Mouse (Mus musculus): ENCODE measurements around the gene Polg2. TPM values are rescaled to one million over a fixed set of nuclear protein-coding genes. Genes with fewer than 3 reads are reported as not detected.

Polg2 gene
- polyA plus RNA-seq, 1 experiment from 2014 or later: 11.4 TPM

DNA sequence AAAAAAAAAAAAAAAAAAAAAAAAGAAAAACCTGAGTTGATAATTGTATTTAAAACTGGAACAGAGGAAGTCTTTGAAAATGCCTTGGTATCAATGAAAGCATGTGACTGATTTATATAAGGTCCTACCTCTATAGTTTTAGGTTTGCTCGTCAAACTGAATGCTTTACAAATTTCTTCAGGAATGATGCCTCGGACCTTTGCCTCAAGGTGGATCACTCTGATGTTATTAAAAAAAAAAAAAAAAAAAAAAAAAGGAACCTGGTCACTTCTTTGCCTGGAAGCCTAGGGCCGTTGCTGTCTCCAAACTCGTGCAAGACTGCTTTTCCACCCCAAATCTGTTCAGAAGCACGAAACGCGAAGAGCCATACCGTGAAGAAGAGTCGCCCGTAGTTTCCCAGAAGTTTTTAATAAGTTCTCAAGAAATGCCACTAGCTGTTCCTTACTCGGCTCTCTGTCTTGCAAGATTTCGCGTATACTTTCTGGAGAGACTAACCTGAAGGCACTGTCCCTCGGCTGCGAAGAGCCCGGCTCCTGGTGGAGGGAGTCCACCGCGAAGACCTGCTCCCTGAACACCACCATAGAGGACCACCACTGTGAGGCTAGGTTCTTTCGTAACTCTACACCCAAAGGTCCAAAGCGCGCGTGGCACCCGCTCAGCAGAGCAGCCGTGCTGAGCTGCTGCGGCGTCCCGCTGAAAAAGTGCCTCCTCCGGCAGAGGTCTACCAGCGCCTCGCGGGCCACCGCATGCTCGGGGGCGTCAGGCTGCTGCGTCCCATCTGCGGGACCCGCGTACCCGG, 549 bp downstream of the Polg2 start:
- Histone ChIP-seq H3K4me3 (ENCODE audit: low read depth, low read length) (peak overlapping the region; percentile 83), H3K27me3 (ENCODE audit: control insufficient read depth, insufficient read depth, low read length) (no peaks in the 10 kb centered on the region), H3K36me3 (ENCODE audit: control insufficient read depth, insufficient read depth, low read length) (peaks cover 21% of the 10 kb centered on the region), H3K4me1 (ENCODE audit: control insufficient read depth, insufficient read depth, low read length) (no peaks in the 10 kb centered on the region), H3K9me3 (ENCODE audit: control insufficient read depth, low read length) (no peaks in the 10 kb centered on the region), H3K27ac (replicated peaks; ENCODE audit: low read depth, low read length) (peak overlapping the region; percentile 87), H3K9ac (ENCODE audit: low read length) (peak overlapping the region; percentile 88), H3K4me2 (ENCODE audit: low read depth, severe bottlenecking) (peak overlapping the region; percentile 78)
- peak; percentile 78 for ATAC-seq (ENCODE audit: insufficient number of reproducible peaks, low FRiP score, low TSS enrichment, low read depth)
- DNase-seq (ENCODE audit: low spot score): no peak
- WGBS: 2% methylated on average over 39 of the region's 39 CpGs

DNA sequence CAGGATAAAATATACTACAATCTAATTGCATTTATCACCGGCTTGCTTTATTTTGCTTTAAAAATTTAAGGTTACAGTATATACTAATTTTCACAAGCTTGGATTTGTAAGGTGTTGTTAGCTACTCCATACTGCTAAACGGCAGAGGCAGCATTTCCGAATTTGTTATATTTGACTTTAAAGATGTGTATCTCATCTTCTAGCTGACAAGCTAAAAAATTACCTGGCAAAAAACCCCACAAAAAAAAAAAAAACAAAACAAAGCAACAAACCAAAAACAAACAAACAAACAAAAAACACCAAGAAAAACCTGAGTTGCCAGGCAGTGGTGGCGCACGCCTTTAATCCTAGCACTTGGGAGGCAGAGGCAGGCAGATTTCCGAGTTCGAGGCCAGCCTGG, 1.2 kb downstream of the Polg2 start:
- no peak overlapping the region for H3K27ac ChIP-seq (replicated peaks; ENCODE audit: low read depth, low read length)
- H3K9me3 ChIP-seq (ENCODE audit: control insufficient read depth, low read length): no peaks in the 10 kb centered on the region
- 90% methylated on average over 7 of the region's 7 CpGs for WGBS
- DNase-seq (ENCODE audit: low spot score): no peak
- no peaks in the 10 kb centered on the region for H3K4me1 ChIP-seq (ENCODE audit: control insufficient read depth, insufficient read depth, low read length)
- H3K36me3 ChIP-seq (ENCODE audit: control insufficient read depth, insufficient read depth, low read length): peaks cover 15% of the 10 kb centered on the region
- no peak overlapping the region for H3K4me3 ChIP-seq (ENCODE audit: low read depth, low read length)
- no peaks in the 10 kb centered on the region for H3K27me3 ChIP-seq (ENCODE audit: control insufficient read depth, insufficient read depth, low read length)
- no peak for ATAC-seq (ENCODE audit: insufficient number of reproducible peaks, low FRiP score, low TSS enrichment, low read depth)
- H3K4me2 ChIP-seq (ENCODE audit: low read depth, severe bottlenecking): no peak overlapping the region
- no peak overlapping the region for H3K9ac ChIP-seq (ENCODE audit: low read length)

- Histone ChIP-seq H3K27me3 (ENCODE audit: control insufficient read depth, insufficient read depth, low read length) (no peaks in the 10 kb centered on the region), H3K4me2 (ENCODE audit: low read depth, severe bottlenecking) (no peak overlapping the region), H3K9me3 (ENCODE audit: control insufficient read depth, low read length) (no peaks in the 10 kb centered on the region), H3K27ac (replicated peaks; ENCODE audit: low read depth, low read length) (no peak overlapping the region), H3K4me3 (ENCODE audit: low read depth, low read length) (no peak overlapping the region), H3K4me1 (ENCODE audit: control insufficient read depth, insufficient read depth, low read length) (no peaks in the 10 kb centered on the region), H3K9ac (ENCODE audit: low read length) (no peak overlapping the region), H3K36me3 (ENCODE audit: control insufficient read depth, insufficient read depth, low read length) (peaks cover 11% of the 10 kb centered on the region)
- WGBS: 86% methylated on average over 3 of the region's 3 CpGs
- ATAC-seq (ENCODE audit: insufficient number of reproducible peaks, low FRiP score, low TSS enrichment, low read depth) (no peak), DNase-seq (ENCODE audit: low spot score) (no peak)
Measured at GRCm38 (mm10) chr11:106777395-106777794, 1.9 kb downstream of the Polg2 start.

DNA sequence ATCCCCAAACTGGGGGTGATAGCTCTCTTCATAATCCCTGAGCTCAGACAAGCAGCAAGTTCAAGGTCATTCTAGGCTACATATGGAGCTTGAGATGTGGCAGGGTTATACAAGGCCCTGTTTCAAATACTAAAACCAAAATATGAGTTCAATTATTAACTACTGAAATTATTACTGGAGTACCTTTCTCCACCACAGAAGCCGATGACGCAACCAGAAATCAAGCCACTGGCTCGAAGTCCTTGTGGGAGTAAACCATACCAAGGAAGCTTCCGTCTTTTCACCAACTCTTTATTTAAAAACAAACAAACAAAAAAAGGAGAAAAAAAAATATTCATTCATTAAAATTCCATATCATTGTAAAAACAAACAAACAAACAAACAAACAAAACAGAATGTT, 2.4 kb downstream of the Polg2 start:
- H3K9me3 ChIP-seq (ENCODE audit: control insufficient read depth, low read length): no peaks in the 10 kb centered on the region
- no peaks in the 10 kb centered on the region for H3K27me3 ChIP-seq (ENCODE audit: control insufficient read depth, insufficient read depth, low read length)
- no peak overlapping the region for H3K27ac ChIP-seq (replicated peaks; ENCODE audit: low read depth, low read length)
- no peak overlapping the region for H3K4me3 ChIP-seq (ENCODE audit: low read depth, low read length)
- ATAC-seq (ENCODE audit: insufficient number of reproducible peaks, low FRiP score, low TSS enrichment, low read depth) (no peak), DNase-seq (ENCODE audit: low spot score) (no peak)
- peaks cover 14% of the 10 kb centered on the region for H3K36me3 ChIP-seq (ENCODE audit: control insufficient read depth, insufficient read depth, low read length)
- 94% methylated on average over 4 of the region's 4 CpGs for WGBS
- H3K9ac ChIP-seq (ENCODE audit: low read length): no peak overlapping the region
- H3K4me1 ChIP-seq (ENCODE audit: control insufficient read depth, insufficient read depth, low read length): no peaks in the 10 kb centered on the region
- H3K4me2 ChIP-seq (ENCODE audit: low read depth, severe bottlenecking): no peak overlapping the region

DNA sequence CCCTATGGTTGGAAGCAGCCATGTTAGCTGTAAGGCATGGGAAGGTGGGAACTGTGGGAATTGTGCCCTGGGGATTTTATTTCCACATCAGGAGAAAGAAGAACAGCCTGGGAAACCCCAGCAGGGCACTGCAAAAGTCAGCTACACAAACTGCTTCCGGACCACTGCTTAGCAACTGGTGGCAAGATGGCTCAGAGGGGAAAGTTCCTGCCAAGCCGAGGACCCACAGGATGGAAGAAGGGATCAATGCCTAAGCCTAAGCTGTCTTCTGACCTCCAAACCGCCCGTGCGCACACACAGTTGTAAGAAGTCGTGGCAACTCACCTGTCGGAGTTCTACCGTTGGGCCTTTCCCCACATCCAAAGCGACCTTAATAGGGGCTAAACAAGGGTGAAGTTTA, 6.3 kb downstream of the Polg2 start:
- no peak for DNase-seq (ENCODE audit: low spot score)
- H3K9me3 ChIP-seq (ENCODE audit: control insufficient read depth, low read length): no peaks in the 10 kb centered on the region
- no peaks in the 10 kb centered on the region for H3K4me1 ChIP-seq (ENCODE audit: control insufficient read depth, insufficient read depth, low read length)
- peaks cover 18% of the 10 kb centered on the region for H3K36me3 ChIP-seq (ENCODE audit: control insufficient read depth, insufficient read depth, low read length)
- H3K4me2 ChIP-seq (ENCODE audit: low read depth, severe bottlenecking): no peak overlapping the region
- no peak for ATAC-seq (ENCODE audit: insufficient number of reproducible peaks, low FRiP score, low TSS enrichment, low read depth)
- WGBS: 92% methylated on average over 9 of the region's 9 CpGs
- H3K9ac ChIP-seq (ENCODE audit: low read length): no peak overlapping the region
- no peak overlapping the region for H3K27ac ChIP-seq (replicated peaks; ENCODE audit: low read depth, low read length)
- no peak overlapping the region for H3K4me3 ChIP-seq (ENCODE audit: low read depth, low read length)
- H3K27me3 ChIP-seq (ENCODE audit: control insufficient read depth, insufficient read depth, low read length): no peaks in the 10 kb centered on the region

- H3K27ac ChIP-seq (replicated peaks; ENCODE audit: low read depth, low read length): no peak overlapping the region
- ATAC-seq (ENCODE audit: insufficient number of reproducible peaks, low FRiP score, low TSS enrichment, low read depth) (no peak), DNase-seq (ENCODE audit: low spot score) (peak; percentile 37)
- 94% methylated on average over 9 of the region's 9 CpGs for WGBS
- peaks cover 25% of the 10 kb centered on the region for H3K36me3 ChIP-seq (ENCODE audit: control insufficient read depth, insufficient read depth, low read length)
- H3K4me1 ChIP-seq (ENCODE audit: control insufficient read depth, insufficient read depth, low read length): no peaks in the 10 kb centered on the region
- H3K27me3 ChIP-seq (ENCODE audit: control insufficient read depth, insufficient read depth, low read length): no peaks in the 10 kb centered on the region
- peaks cover 3% of the 10 kb centered on the region; the same call in 1 of the 2 replicates for H3K9me3 ChIP-seq (ENCODE audit: control insufficient read depth, low read length)
- no peak overlapping the region for H3K4me2 ChIP-seq (ENCODE audit: low read depth, severe bottlenecking)
- H3K4me3 ChIP-seq (ENCODE audit: low read depth, low read length): no peak overlapping the region
- no peak overlapping the region for H3K9ac ChIP-seq (ENCODE audit: low read length)
Measured at GRCm38 (mm10) chr11:106770195-106770974, 9.0 kb downstream of the Polg2 start.

DNA sequence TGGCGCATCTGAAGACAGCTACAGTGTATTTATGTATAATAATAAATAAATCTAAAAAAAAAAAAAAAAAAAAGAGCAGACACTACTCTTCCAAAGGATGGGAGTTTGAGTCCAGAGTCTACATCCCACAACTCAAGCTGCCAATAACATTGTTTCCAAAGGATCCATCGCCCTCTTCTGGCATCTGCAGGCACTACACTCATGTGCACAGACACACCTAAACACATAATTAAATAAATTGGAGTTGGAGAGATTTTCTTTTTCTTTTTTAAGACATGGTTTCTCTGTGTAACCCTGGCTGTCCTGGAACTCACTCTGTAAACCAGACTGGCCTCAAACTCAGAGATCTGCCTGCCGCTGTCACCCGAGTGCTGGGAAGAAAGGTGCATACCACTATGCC, 11.8 kb downstream of the Polg2 start:
- peaks cover 4% of the 10 kb centered on the region; the same call in 1 of the 2 replicates for H3K4me1 ChIP-seq (ENCODE audit: control insufficient read depth, insufficient read depth, low read length)
- H3K4me3 ChIP-seq (ENCODE audit: low read depth, low read length): no peak overlapping the region
- peaks cover 16% of the 10 kb centered on the region for H3K36me3 ChIP-seq (ENCODE audit: control insufficient read depth, insufficient read depth, low read length)
- no peak for DNase-seq (ENCODE audit: low spot score)
- no peak for ATAC-seq (ENCODE audit: insufficient number of reproducible peaks, low FRiP score, low TSS enrichment, low read depth)
- peaks cover 3% of the 10 kb centered on the region; the same call in 1 of the 2 replicates for H3K9me3 ChIP-seq (ENCODE audit: control insufficient read depth, low read length)
- H3K27me3 ChIP-seq (ENCODE audit: control insufficient read depth, insufficient read depth, low read length): no peaks in the 10 kb centered on the region
- WGBS: 88% methylated on average over 4 of the region's 4 CpGs
- H3K27ac ChIP-seq (replicated peaks; ENCODE audit: low read depth, low read length): no peak overlapping the region
- H3K9ac ChIP-seq (ENCODE audit: low read length): no peak overlapping the region
- no peak overlapping the region for H3K4me2 ChIP-seq (ENCODE audit: low read depth, severe bottlenecking)

DNA sequence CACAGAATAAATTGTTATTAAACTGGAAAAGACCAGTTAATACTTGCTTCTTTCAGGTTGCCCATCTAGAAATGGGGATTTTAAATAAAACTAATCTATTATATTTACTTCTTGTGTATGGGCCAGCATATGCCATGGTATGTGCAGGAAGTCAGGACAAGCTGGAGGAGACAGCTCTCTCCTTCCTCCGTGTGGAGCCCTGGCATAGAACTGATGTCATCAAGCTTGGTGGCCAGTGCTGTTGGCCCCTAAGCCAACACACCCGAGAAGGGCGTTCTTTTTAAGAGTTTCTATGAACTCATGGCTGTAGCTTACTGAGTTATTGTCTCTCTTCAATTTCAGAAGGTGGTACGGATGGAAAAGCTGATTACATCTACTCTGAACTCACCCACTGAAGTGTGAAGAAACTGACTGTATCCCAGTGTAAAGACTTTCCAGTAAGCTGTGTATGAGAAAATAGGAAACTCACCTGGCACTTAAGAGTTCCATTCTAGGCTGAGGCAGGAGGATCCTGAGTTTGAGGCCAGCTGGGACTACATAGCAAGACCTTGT, 12.7 kb downstream of the Polg2 start:
- Histone ChIP-seq H3K4me1 (ENCODE audit: control insufficient read depth, insufficient read depth, low read length) (peaks cover 5% of the 10 kb centered on the region; the same call in 1 of the 2 replicates), H3K36me3 (ENCODE audit: control insufficient read depth, insufficient read depth, low read length) (peaks cover 13% of the 10 kb centered on the region), H3K9ac (ENCODE audit: low read length) (no peak overlapping the region), H3K4me3 (ENCODE audit: low read depth, low read length) (no peak overlapping the region), H3K27me3 (ENCODE audit: control insufficient read depth, insufficient read depth, low read length) (no peaks in the 10 kb centered on the region), H3K27ac (replicated peaks; ENCODE audit: low read depth, low read length) (no peak overlapping the region), H3K4me2 (ENCODE audit: low read depth, severe bottlenecking) (no peak overlapping the region), H3K9me3 (ENCODE audit: control insufficient read depth, low read length) (peaks cover 3% of the 10 kb centered on the region; the same call in 1 of the 2 replicates)
- WGBS: 88% methylated on average over 4 of the region's 4 CpGs
- ATAC-seq (ENCODE audit: insufficient number of reproducible peaks, low FRiP score, low TSS enrichment, low read depth) (no peak), DNase-seq (ENCODE audit: low spot score) (no peak)

Data from limb, embryonic 11.5 days (tissue).